Mouse (Mus musculus) midbrain, embryonic 16.5 days (tissue): Measurements from ENCODE around the gene Cemip. TPM values are rescaled to one million over a fixed set of nuclear protein-coding genes. Genes with fewer than 3 reads are reported as not detected.

Experiments
- ATAC-seq: fragments of 200-750 bp; cut with Nextera tagmentation; 2 replicates; pipeline ENCODE4 v1.8.0; 2017; ENCODE audit warnings: moderate TSS enrichment
- H3K27ac ChIP-seq: fragments of 300-500 bp; sonication (generic); 2 replicates; pipeline ENCODE4 v1.5.1; 2014; ENCODE audit warnings: mild to moderate bottlenecking, low read length, mixed read lengths
- H3K27me3 ChIP-seq: fragments of 300-500 bp; sonication (generic); 2 replicates; pipeline ENCODE4 v1.6.1; 2014; ENCODE audit warnings: low read depth, low read length, mixed read lengths; ENCODE audit not compliant: control insufficient read depth, insufficient read depth
- H3K36me3 ChIP-seq: fragments of 300-500 bp; sonication (generic); 2 replicates; pipeline ENCODE4 v1.6.1; 2014; ENCODE audit warnings: mild to moderate bottlenecking, low read length, moderate library complexity, mixed read lengths; ENCODE audit not compliant: control insufficient read depth, insufficient read depth
- H3K4me1 ChIP-seq: fragments of 300-500 bp; sonication (generic); 2 replicates; pipeline ENCODE4 v1.6.1; 2014; ENCODE audit warnings: mild to moderate bottlenecking, low read length, mixed read lengths; ENCODE audit not compliant: control insufficient read depth, insufficient read depth
- H3K4me2 ChIP-seq: fragments of 300-500 bp; sonication (generic); 2 replicates; pipeline ENCODE4 v1.6.1; 2014; ENCODE audit warnings: mild to moderate bottlenecking, low read length, mixed read lengths
- H3K4me3 ChIP-seq: fragments of 300-500 bp; sonication (generic); 2 replicates; pipeline ENCODE4 v1.5.1; 2014; ENCODE audit warnings: low read depth, mild to moderate bottlenecking, low read length, moderate library complexity, mixed read lengths
- H3K9ac ChIP-seq: fragments of 300-500 bp; sonication (generic); 2 replicates; pipeline ENCODE4 v1.6.1; 2014; ENCODE audit warnings: low read depth, low read length, mixed read lengths
- H3K9me3 ChIP-seq: fragments of 300-500 bp; sonication (generic); replicated peaks from 2 replicates; pipeline ENCODE4 v1.6.1; 2014; ENCODE audit warnings: mild to moderate bottlenecking, low read length, mixed read lengths; ENCODE audit not compliant: control insufficient read depth, poor library complexity, severe bottlenecking
- WGBS: fragments of 180-500 bp; shearing (Covaris S2); extraction: QIAGEN DNeasy Blood & Tissue Kit; methylation state at CpG from one replicate; pipeline ENCODE4 v1.1.7; 2014; 5-methylcytosine and 5-hydroxymethylcytosine counted together
- polyA plus RNA-seq: library from polyadenylated mRNA; unstranded; fragments of >200 nt; fragmentation: Nextera tagmentation; extraction: Ambion mirVana; gene quantifications from 2 replicates; pipeline ENCODE4 v1.2.1, GENCODE M21; 2015

Cemip gene
- polyA plus RNA-seq, 1 experiment from 2014 or later: 0.75 TPM

DNA sequence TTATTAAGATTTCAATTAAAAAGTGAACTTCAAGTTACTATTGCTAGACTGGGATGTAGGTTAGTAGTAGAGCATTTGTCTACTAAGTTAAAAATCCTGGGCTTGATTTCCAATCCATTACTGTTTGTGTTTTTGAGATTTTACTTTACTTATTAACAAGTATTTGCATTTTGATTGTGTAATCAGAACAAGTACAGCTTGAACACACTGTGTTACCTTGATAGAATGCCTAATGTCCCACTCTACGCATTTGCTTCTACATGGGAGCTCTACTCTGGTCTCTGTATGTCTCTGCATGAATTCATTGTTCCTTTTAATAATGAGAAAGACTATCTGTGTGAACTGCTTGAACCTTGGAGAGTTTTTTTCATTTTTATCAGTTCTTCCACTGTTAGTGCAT, 20.6 kb upstream of the Cemip start:
- no peak overlapping the region for H3K4me3 ChIP-seq
- no peaks in the 10 kb centered on the region for H3K9me3 ChIP-seq
- WGBS: 80% methylated on average over 1 of the region's 1 CpGs
- H3K27me3 ChIP-seq: no peaks in the 10 kb centered on the region
- H3K36me3 ChIP-seq: peaks cover 4% of the 10 kb centered on the region; the same call in 1 of the 2 replicates
- no peak overlapping the region for H3K27ac ChIP-seq
- H3K9ac ChIP-seq: no peak overlapping the region
- no peak for ATAC-seq
- H3K4me1 ChIP-seq: no peaks in the 10 kb centered on the region
- no peak overlapping the region for H3K4me2 ChIP-seq

DNA sequence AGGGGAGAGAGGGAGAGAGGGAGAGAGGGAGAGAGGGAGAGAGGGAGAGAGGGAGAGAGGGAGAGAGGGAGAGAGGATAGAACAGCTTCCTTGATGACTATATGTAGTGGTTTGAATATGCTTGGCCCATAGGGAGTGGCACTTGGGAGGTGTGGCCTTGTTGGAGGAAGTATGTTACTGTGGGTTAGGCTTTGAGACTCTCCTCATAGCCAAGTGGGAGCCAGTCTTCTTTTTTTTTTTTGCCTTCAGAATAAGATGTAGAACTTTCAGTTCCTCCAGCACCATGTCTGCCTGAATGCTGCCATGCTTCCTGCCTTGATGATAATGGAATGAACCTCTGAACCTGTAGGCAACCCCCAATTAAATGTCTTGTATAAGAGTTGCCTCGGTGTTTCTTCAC, 16.3 kb upstream of the Cemip start:
- Histone ChIP-seq H3K27ac (no peak overlapping the region), H3K27me3 (no peaks in the 10 kb centered on the region), H3K36me3 (no peaks in the 10 kb centered on the region), H3K4me2 (no peak overlapping the region), H3K9ac (no peak overlapping the region), H3K4me1 (no peaks in the 10 kb centered on the region), H3K9me3 (no peaks in the 10 kb centered on the region), H3K4me3 (no peak overlapping the region)
- 98% methylated on average over 1 of the region's 1 CpGs for WGBS
- ATAC-seq: no peak

DNA sequence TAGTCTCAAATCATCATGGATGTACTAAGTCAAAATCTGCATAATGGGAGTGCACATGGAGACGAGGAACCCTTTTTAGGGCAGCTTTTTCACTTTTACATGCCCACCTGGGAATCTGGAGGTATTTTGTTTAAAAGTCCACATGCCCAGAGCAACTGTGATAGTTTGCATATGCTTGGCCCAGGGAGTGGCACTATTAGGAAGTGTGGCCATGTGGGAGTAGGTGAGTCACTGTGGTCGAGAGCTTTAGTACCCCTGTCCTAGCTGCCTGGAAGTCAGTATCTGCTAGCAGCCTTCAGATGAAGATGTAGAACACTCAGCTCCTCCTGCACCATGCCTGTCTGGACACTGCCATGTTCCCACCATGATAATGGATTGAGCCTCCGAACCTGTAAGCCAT, 14.4 kb upstream of the Cemip start:
- 84% methylated on average over 3 of the region's 3 CpGs for WGBS
- Histone ChIP-seq H3K36me3 (no peaks in the 10 kb centered on the region), H3K4me3 (no peak overlapping the region), H3K9ac (no peak overlapping the region), H3K4me1 (no peaks in the 10 kb centered on the region), H3K9me3 (no peaks in the 10 kb centered on the region), H3K4me2 (no peak overlapping the region), H3K27me3 (no peaks in the 10 kb centered on the region), H3K27ac (no peak overlapping the region)
- ATAC-seq: no peak

DNA sequence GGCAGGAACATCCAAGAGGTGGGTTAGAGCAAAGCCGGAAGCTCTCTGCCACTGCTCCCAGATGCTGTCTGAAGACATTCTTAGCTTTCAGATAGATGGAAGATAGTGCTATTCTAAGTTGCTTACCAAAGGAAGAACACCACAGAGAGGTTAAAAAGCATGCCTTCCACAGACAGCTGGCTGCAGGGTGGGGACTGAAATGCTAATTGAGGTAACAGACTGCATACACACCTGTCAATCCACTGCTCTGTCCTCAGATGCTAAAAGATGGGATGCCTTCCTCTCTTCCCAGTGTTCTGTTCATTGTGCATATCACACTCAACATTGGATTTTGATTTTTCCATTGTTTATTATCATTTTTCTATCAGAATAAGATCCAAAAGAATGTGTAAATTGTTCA, 11.8 kb upstream of the Cemip start:
- 84% methylated on average over 1 of the region's 1 CpGs for WGBS
- Histone ChIP-seq H3K4me2 (no peak overlapping the region), H3K36me3 (no peaks in the 10 kb centered on the region), H3K27me3 (no peaks in the 10 kb centered on the region), H3K9ac (no peak overlapping the region), H3K4me3 (no peak overlapping the region), H3K4me1 (no peaks in the 10 kb centered on the region), H3K9me3 (no peaks in the 10 kb centered on the region), H3K27ac (no peak overlapping the region)
- ATAC-seq: no peak

DNA sequence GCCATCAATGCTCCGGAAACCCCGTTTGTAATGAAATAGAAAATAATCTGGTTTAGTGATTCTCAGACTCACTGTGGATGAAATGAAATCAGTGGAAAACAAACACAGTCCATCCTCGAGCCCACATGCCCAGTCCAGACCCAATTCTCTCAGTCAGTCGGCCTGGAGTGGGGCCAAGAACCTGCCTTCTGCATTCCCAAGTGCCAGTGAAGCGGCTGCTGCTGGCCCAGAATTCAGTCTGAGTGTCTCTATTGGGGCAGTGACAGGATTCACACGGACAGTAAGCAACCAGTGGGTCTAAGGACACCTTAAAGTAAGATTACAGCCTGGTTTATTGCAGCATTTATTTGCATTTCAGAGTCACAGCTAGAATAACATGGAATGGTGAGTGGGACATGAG, 10.2 kb upstream of the Cemip start:
- Histone ChIP-seq H3K27me3 (no peaks in the 10 kb centered on the region), H3K9ac (no peak overlapping the region), H3K4me3 (no peak overlapping the region), H3K36me3 (no peaks in the 10 kb centered on the region), H3K27ac (no peak overlapping the region), H3K4me1 (no peaks in the 10 kb centered on the region), H3K9me3 (no peaks in the 10 kb centered on the region), H3K4me2 (no peak overlapping the region)
- ATAC-seq: no peak
- 64% methylated on average over 6 of the region's 6 CpGs for WGBS

DNA sequence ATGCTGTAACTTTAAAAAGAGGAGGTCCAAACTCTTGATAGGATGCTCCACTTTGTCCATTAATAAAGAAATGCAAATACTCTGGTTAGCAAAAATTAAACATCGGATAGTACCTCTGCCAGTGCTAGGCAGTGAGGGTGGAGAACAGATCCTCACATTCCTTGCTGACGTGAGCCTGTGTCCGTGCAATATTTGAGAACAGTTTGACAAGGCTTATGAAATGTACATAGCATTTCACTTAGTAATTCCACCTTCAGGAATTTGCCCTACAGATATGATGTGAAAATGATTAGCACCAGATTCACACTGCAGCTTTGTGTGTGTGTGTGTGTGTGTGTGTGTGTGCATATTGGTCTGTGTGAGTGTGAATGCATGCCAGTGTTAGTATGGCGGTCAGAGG, 4.5 kb upstream of the Cemip start:
- Histone ChIP-seq H3K27me3 (0 out of 2 replicates have a peak, but pooled peaks cover under 1% of the 10 kb centered on the region), H3K4me3 (no peak overlapping the region), H3K27ac (no peak overlapping the region), H3K9ac (no peak overlapping the region), H3K4me2 (no peak overlapping the region), H3K4me1 (peaks cover 2% of the 10 kb centered on the region; the same call in 1 of the 2 replicates), H3K9me3 (no peaks in the 10 kb centered on the region), H3K36me3 (no peaks in the 10 kb centered on the region)
- no peak for ATAC-seq
- WGBS: 83% methylated on average over 4 of the region's 4 CpGs

DNA sequence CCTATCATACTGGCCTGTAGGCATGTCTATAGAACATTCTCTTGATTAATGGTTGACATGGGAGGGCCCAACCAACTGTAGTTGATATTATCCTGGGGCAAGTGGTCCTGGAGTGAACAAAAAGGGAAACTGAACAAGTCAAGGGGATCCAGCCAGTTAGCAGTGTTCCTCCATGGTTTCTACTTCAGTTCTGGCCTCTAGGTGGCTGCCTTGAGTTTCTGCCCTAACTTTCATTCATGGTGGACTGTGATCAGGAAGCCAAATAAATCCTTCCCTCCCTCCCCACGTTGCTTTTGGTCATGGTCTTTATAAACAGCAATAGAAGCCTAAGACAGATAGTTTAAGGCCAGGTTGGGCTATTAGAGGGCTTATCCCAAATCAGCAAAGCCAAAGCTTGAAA, 3.5 kb upstream of the Cemip start:
- Histone ChIP-seq H3K9ac (no peak overlapping the region), H3K27me3 (peaks cover 7% of the 10 kb centered on the region), H3K4me3 (no peak overlapping the region), H3K4me1 (peaks cover 11% of the 10 kb centered on the region; the same call in 1 of the 2 replicates), H3K36me3 (no peaks in the 10 kb centered on the region), H3K4me2 (no peak overlapping the region), H3K27ac (no peak overlapping the region), H3K9me3 (no peaks in the 10 kb centered on the region)
- WGBS: 10% methylated on average over 1 of the region's 1 CpGs
- no peak for ATAC-seq

DNA sequence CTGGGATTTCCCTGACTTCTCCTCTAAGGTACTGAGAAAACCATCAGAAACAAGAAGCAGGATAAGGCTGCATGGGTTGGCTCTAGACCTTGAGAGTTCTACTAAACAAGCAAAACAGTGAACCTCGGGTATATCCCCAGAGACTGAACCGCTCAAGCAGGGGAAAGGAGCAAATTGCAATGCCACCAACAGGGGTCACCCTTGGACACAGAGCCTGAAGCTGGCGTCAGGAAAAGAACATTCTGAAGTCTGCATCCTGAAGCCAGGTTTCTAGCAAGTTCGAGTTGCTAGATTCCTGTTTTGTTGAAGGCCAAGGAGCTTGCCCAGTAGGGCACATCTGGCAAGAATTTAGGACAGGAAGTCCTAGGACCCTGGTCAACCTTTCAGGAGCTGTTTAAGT, 2.7 kb upstream of the Cemip start:
- no peak for ATAC-seq
- 17% methylated on average over 4 of the region's 4 CpGs for WGBS
- no peak overlapping the region for H3K4me2 ChIP-seq
- H3K27ac ChIP-seq: no peak overlapping the region
- H3K27me3 ChIP-seq: peaks cover 10% of the 10 kb centered on the region
- no peaks in the 10 kb centered on the region for H3K36me3 ChIP-seq
- H3K4me1 ChIP-seq: peaks cover 11% of the 10 kb centered on the region; the same call in 1 of the 2 replicates
- H3K9ac ChIP-seq: no peak overlapping the region
- no peak overlapping the region for H3K4me3 ChIP-seq
- H3K9me3 ChIP-seq: no peaks in the 10 kb centered on the region

DNA sequence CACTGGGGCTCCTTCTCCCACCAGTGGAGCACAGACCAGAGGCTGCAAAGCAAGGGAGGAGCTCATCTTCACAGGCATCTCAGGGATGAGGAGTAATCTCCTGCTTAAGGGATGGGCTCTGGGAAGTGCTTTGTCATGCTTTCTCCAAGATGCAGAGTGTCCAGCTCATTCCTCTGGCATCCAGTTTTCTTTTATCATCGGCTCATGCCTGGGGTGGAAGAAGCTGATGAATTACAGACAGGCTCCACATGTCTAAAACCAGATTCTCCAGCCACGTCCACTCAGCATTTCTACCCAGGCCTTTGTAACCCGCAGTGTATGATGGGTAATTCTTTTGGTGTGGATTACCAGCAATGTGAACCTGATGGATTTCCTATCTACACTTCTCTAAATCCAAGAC, 1.9 kb upstream of the Cemip start:
- H3K27ac ChIP-seq: no peak overlapping the region
- H3K9me3 ChIP-seq: no peaks in the 10 kb centered on the region
- H3K4me3 ChIP-seq: no peak overlapping the region
- 87% methylated on average over 3 of the region's 3 CpGs for WGBS
- ATAC-seq: no peak
- no peaks in the 10 kb centered on the region for H3K36me3 ChIP-seq
- no peak overlapping the region for H3K9ac ChIP-seq
- H3K4me2 ChIP-seq: no peak overlapping the region
- H3K27me3 ChIP-seq: peaks cover 12% of the 10 kb centered on the region
- H3K4me1 ChIP-seq: peaks cover 11% of the 10 kb centered on the region; the same call in 1 of the 2 replicates
